Mouse (Mus musculus) liver, adult 2 months (tissue): ENCODE results near the gene Gm11541.

Experiments
- CTCF ChIP-seq: fragments of 200-500 bp; IDR thresholded peaks from 2 replicates; pipeline ENCODE4 v1.5.1; 2011; ENCODE audit warnings: low read depth, low read length, control low read depth
- POLR2A ChIP-seq: fragments of 200-500 bp; IDR thresholded peaks from 2 replicates; pipeline ENCODE4 v1.6.1; 2011; ENCODE audit warnings: low read length, control low read depth; ENCODE audit not compliant: insufficient read depth; ENCODE audit errors: extremely low read depth

DNA sequence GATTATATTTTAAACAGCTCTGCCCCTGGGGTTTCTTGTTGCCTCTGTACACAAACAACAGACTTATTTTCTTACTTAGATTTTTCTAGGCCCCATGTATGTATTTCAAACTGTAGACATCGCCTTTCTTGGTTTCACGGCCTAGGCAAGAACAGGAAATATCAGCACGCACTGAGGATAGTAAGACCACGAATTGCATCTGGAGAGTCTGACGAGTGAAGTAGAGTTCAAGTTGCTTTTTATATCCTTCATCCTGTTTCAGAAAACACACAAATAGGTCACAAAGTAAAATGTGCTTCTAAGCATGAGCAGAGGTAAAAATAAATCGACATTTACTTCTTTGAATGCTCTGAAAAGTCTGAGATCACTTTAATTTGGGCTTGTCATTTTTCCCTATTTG, 8.8 kb downstream of the Gm11541 start:
- TF ChIP-seq CTCF (no peak), POLR2A (no peak)
